Mouse (Mus musculus): ENCODE measurements around the gene Gm3685.
"Not testable (repeated sequence)": the region's sequence is repeated elsewhere in the genome, so short reads cannot be mapped to it uniquely, and the experiment has no call there.

The Gm3685 gene

DNA sequence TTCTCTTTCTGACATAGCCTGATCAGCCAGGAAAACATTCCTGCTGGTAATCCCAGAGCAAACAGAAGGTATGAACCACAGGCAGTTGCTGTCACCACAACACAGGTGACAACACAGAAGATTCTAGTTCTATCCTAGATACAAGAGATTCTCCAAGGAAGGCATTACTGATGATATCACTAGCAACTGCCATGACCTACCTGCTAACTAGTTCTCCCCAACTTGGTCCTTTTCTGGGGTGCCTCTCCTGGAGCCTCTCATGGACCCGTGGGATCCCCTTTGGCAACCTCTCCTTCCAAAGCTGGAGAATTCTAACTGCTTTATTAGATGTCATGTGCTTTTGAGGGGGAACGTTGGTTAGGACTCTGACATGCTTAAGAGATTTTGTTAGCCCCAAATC is at the start of gene Gm3685:
Gene Gm3685, minus strand, starts transcription at position 101 of the 400 bp plus-strand sequence.
- DNase-seq (ENCODE audit: low spot score in 2 of 2) = not testable (repeated sequence)

GRCm38 (mm10) chr14:7026781-7027749 is 17.7 kb downstream of the Gm3685 start, which contains the start of gene Gm10406:
Gm10406 (minus strand) TSS chr14:7027449.
- peak in 1 of 2 experiments; percentile 18 for DNase-seq (ENCODE audit: low spot score in 2 of 2)

GRCm38 (mm10) chr14:7026274-7026673 is 18.5 kb downstream of the Gm3685 start:
- not testable (repeated sequence) for DNase-seq (ENCODE audit: low spot score in 2 of 2)

Data from urinary bladder, adult 18-20 months (tissue).